Mouse (Mus musculus): ENCODE results near the gene Wnt4. TPM values are rescaled to one million over a fixed set of nuclear protein-coding genes. Genes with fewer than 3 reads are reported as not detected.

Wnt4 gene
- total RNA-seq (2021): 10 to 100 TPM; 13.1 to 14.0 TPM

GRCm38 (mm10) chr4:137277166-137277513 is at the start of gene Wnt4:
Wnt4 (plus strand) TSS chr4:137277489.
- peak in 1 of 2 experiments; percentile 55 for DNase-seq (ENCODE audit: low spot score in 2 of 2)
- intact Hi-C loops (cut with DNase I): no loop called here

GRCm38 (mm10) chr4:137228566-137229115 is 48.6 kb upstream of the Wnt4 start:
- no peak for DNase-seq (ENCODE audit: low spot score in 2 of 2)
- intact Hi-C loops (cut with DNase I): no loop called here

DNA sequence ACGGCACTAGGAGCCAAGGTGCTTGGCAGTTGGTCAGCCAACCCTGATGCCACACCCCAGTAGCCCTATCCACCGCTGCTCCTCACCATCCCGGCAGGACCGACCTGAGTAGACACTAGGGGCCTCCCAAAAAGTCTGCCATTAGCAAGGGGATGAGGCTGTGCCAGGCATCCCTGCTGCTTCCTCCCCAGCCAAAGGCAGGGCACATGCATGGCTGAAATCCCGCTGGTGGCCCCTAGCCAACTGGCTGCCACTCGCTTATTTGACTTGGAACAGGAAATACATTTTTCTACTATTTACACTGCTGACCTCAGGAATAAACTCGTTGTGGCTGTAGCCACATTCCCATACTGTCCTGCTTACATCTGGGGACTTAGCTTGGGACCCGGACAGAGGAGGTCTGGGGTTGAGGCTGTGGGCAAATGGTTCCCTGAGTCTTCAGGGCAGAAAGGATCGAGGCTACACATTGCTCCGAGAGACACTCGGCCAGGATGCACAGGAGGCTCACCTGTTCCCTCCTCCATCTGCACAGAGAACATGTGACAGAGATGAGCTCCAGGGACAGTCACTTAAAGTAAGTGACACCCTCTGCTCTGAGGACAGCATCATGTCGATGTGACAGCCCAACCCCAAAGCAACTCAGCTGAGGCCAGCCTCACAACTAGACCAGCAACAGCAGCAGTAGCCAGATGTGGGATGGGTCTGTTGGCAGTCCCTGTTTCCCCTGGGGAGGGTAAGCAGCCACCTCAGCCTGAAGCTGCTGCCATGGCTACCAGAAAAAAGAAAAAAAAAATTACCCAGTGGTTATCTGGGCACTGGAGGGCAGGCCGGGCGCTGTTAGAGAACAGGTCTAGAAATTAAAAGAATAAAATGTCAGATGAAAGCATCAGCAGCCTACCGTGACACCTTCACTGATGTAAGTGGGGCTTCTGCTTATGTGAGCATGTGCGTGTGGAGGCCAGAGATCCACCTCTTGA is 45.5 kb upstream of the Wnt4 start:
- no peak for DNase-seq (ENCODE audit: low spot score in 2 of 2)
- intact Hi-C loops (cut with DNase I): no loop called here

- no peak for DNase-seq (ENCODE audit: low spot score in 2 of 2)
Measured at GRCm38 (mm10) chr4:137233632-137234031, 43.7 kb upstream of the Wnt4 start.

GRCm38 (mm10) chr4:137234444-137234843 is 42.8 kb upstream of the Wnt4 start:
- DNase-seq (ENCODE audit: low spot score in 2 of 2): no peak
- intact Hi-C loops (cut with DNase I): no loop called here

More at GRCm38 (mm10) chr4:137233632-137234031, 43.7 kb upstream of the Wnt4 start:
- intact Hi-C loops (cut with DNase I): no loop called here

DNA sequence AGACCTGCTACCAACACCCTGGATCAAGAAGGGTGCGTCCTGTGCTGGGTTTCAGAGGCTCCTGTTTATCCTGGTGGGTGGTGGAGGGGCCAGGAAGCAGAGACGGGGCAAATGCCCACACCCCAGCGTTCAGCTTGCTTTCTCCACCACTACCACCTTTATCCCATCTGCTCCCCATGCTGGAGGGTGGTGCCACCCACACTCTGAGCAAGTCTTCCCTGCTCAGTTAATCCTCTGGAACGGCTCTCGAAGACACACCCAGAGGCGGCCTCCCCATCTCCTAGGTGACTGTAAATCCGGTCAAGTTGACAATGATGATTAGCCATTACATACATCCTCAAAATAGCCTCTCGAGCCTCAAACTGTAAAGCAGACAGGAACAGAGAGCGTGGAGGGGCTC is 41.9 kb upstream of the Wnt4 start:
- intact Hi-C loops (cut with DNase I): no loop called here
- peak; percentile 32 to 33 for DNase-seq (ENCODE audit: low spot score in 2 of 2)

- DNase-seq (ENCODE audit: low spot score in 2 of 2): no peak
- intact Hi-C loops (cut with DNase I): no loop called here
Measured at GRCm38 (mm10) chr4:137244883-137245282, 32.4 kb upstream of the Wnt4 start.

DNA sequence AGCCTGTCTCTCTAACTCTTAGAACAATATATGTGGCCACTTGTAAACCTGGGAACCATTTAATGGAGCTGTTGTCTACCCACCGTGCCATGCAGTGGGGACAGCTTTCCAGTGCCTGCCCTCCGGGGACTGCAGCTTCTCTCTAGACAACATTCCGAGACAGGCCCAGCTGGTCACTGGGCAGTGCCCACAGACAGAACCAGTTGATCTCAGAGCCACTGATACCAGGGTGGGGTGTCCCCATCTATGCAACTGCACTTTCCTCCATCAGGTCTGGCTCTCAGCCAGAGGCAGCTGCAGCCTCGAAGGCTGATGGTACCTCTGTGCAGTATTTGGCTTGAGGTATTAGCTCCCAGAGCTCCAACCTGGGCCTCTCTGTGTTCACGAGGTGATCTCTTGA is 27.0 kb upstream of the Wnt4 start:
- no peak for DNase-seq (ENCODE audit: low spot score in 2 of 2)
- intact Hi-C loops (cut with DNase I): no loop called here

DNA sequence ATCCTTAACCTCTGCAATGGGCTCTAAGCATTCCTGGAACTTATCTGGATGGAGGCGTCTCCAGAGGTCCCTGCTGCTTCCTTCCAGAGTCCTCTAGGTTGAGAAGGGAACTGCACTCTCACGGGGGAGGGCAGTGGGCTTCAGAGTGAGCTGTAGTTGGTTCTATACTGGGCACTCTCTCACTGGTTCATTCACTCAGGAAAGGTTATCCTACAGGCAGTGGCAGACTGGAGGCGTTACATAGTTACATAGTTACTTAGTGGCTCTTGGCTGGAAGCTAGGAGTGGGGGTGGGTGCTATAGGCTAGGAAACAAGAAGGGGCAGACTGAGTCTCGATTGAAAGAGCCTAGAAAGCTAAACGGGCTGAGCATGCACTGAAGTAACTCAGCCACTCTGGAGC is 26.4 kb upstream of the Wnt4 start:
- DNase-seq (ENCODE audit: low spot score in 2 of 2): peak; percentile 19 to 43
- intact Hi-C loops (cut with DNase I): no loop called here

DNA sequence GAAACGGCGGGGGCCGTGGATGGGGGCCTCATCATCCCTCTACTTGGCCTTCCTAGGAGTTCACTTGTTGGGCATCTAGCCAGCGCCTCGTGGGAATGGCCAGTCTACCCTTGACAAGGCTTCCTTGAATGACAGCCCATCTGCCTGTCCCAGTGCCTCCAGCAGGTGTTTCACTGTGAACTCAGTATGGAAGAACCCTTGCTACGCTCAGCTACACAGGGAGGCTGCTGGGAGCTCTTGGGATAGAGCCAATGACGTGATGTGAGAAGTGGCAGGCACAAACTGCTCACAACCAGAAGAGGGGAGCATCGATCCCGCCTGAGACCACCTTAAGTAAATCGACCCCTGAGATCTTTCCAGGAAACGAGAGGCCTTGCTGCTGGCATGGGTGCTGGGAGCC is 23.7 kb upstream of the Wnt4 start:
- intact Hi-C loops (cut with DNase I): no loop called here
- DNase-seq (ENCODE audit: low spot score in 2 of 2): no peak

GRCm38 (mm10) chr4:137254206-137254976 is 22.9 kb upstream of the Wnt4 start:
- DNase-seq (ENCODE audit: low spot score in 2 of 2): no peak
- intact Hi-C loops (cut with DNase I): no loop called here

GRCm38 (mm10) chr4:137255568-137255967 is 21.7 kb upstream of the Wnt4 start:
- DNase-seq (ENCODE audit: low spot score in 2 of 2): no peak
- intact Hi-C loops (cut with DNase I): no loop called here

- intact Hi-C loops (cut with DNase I): no loop called here
- DNase-seq (ENCODE audit: low spot score in 2 of 2): no peak
Measured at GRCm38 (mm10) chr4:137261826-137262225, 15.5 kb upstream of the Wnt4 start.

GRCm38 (mm10) chr4:137264066-137264465 is 13.2 kb upstream of the Wnt4 start:
- intact Hi-C loops (cut with DNase I): no loop called here
- no peak for DNase-seq (ENCODE audit: low spot score in 2 of 2)

DNA sequence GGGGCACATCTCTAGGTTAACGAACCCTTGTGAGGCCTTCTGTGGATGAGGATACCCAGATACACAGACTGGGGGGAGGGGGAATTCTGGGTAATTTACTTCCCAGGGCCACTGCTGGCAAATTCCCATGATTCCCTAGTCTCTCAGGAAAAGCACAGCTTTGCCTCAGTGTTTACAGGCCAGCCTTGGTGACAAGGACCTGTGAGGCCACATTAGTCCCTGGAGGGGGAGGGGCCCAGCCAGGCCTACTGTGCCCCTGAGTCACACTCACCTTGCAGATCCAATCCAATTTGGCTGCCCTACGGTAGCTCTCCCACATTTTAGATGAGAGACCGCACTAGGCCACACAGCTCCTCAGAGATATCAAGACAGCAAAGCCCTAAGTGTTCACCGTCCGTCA is 12.2 kb upstream of the Wnt4 start:
- intact Hi-C loops (cut with DNase I): no loop called here
- no peak for DNase-seq (ENCODE audit: low spot score in 2 of 2)

DNA sequence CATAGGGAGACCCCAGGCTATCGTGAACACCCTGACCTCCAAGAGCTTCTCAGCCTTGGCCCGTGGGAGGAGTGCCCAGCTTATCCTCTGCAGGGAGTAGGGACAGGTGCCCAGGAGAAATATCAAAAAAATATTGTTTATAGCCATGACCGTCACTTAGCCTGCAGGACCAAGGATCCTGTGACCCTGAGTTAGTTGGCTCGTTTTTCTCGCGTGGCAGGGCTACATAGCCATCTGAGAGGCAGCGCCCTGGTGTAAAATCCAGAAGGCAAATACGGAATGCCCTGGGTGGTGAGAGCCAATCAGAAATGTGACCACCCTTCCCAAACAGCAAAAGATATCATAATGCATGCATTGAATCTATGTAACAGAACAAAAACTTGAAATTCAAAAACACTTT is 8.7 kb upstream of the Wnt4 start:
- intact Hi-C loops (cut with DNase I): no loop called here
- no peak for DNase-seq (ENCODE audit: low spot score in 2 of 2)

GRCm38 (mm10) chr4:137271856-137272255 is 5.4 kb upstream of the Wnt4 start:
- intact Hi-C loops (cut with DNase I): no loop called here
- no peak for DNase-seq (ENCODE audit: low spot score in 2 of 2)

DNA sequence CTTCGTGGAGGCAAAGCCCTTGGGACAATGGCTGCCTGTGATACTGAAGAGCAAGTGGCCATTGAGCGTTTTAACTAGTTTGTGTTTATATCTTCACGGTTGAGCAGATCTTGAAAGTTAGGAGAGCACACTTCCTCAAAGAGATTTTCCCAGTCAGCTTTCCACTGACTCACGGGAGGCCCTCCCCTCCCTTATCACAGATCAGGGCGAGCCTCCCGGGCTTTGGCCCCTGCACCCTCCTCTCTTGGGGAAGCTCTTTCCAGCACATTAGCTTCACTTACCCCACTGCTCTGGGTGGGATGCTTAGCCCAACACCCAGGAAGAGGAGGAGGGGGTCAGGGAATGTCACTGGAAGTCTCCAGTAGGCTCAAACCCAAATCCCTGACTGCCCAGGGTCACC is 3.0 kb upstream of the Wnt4 start:
- DNase-seq (ENCODE audit: low spot score in 2 of 2): no peak
- intact Hi-C loops (cut with DNase I): no loop called here

- DNase-seq (ENCODE audit: low spot score in 2 of 2): no peak
- intact Hi-C loops (cut with DNase I): no loop called here
Measured at GRCm38 (mm10) chr4:137276443-137277165, 685 bp upstream of the Wnt4 start.

GRCm38 (mm10) chr4:137277600-137278143 is 383 bp downstream of the Wnt4 start:
- DNase-seq (ENCODE audit: low spot score in 2 of 2): peak in 1 of 2 experiments; percentile 62
- intact Hi-C loops (cut with DNase I): no loop called here
